Mouse (Mus musculus) neural tube, embryonic 14.5 days (tissue): ENCODE measurements around the gene Zfp759. TPM values are rescaled to one million over a fixed set of nuclear protein-coding genes. Genes with fewer than 3 reads are reported as not detected.
"Not testable (repeated sequence)": the region's sequence is repeated elsewhere in the genome, so short reads cannot be mapped to it uniquely, and the experiment has no call there.

ENCODE experiments used
- ATAC-seq: fragments of 200-750 bp; cut with Nextera tagmentation; 2 replicates; pipeline ENCODE4 v1.8.0; 2017; ENCODE audit warnings: low read depth, mild to moderate bottlenecking, moderate TSS enrichment, moderate library complexity
- H3K27ac ChIP-seq: fragments of 300-500 bp; sonication (generic); 2 replicates; pipeline ENCODE4 v1.5.1; 2014; ENCODE audit warnings: low read depth, mild to moderate bottlenecking, control low read depth, low read length, moderate library complexity, mixed read lengths
- H3K27me3 ChIP-seq: fragments of 300-500 bp; sonication (generic); 2 replicates; pipeline ENCODE4 v1.6.1; 2014; ENCODE audit warnings: low read length; ENCODE audit not compliant: control insufficient read depth, insufficient read depth
- H3K36me3 ChIP-seq: fragments of 300-500 bp; sonication (generic); 2 replicates; pipeline ENCODE4 v1.6.1; 2014; ENCODE audit warnings: low read length, mixed read lengths; ENCODE audit not compliant: control insufficient read depth, insufficient read depth
- H3K4me1 ChIP-seq: fragments of 300-500 bp; sonication (generic); 2 replicates; pipeline ENCODE4 v1.6.1; 2014; ENCODE audit warnings: low read length; ENCODE audit not compliant: control insufficient read depth, insufficient read depth
- H3K4me2 ChIP-seq: fragments of 300-500 bp; sonication (generic); 2 replicates; pipeline ENCODE4 v1.6.1; 2014; ENCODE audit warnings: mild to moderate bottlenecking, low read depth, low read length, control low read depth
- H3K4me3 ChIP-seq: fragments of 300-500 bp; sonication (generic); 2 replicates; pipeline ENCODE4 v1.5.1; 2014; ENCODE audit warnings: low read depth, low read length, control low read depth, mixed read lengths
- H3K9ac ChIP-seq: fragments of 300-500 bp; sonication (generic); replicated peaks from 2 replicates; pipeline ENCODE4 v1.6.1; 2014; ENCODE audit warnings: low read depth, mild to moderate bottlenecking, control low read depth, low read length, mixed read lengths
- H3K9me3 ChIP-seq: fragments of 300-500 bp; sonication (generic); 2 replicates; pipeline ENCODE4 v1.6.1; 2016; ENCODE audit warnings: low read length; ENCODE audit not compliant: control insufficient read depth
- whole genome bisulfite sequencing: fragments of 180-500 bp; shearing (Covaris S2); extraction: QIAGEN DNeasy Blood & Tissue Kit; methylation state at CpG from one replicate; pipeline ENCODE4 v1.1.7; 2014; 5-methylcytosine and 5-hydroxymethylcytosine counted together
- polyA plus RNA-seq: library from polyadenylated mRNA; unstranded; fragments of >200 nt; fragmentation: Nextera tagmentation; extraction: Ambion mirVana; gene quantifications from 2 replicates; pipeline ENCODE4 v1.2.1, GENCODE M21; 2014

Gene Zfp759
- polyA plus RNA-seq = 4.9 and 6.0 TPM in 2 replicates

GRCm38 (mm10) chr13:67121360-67121759 is at the start of gene Zfp759:
Zfp759 (plus strand) TSS chr13:67121660.
- not testable (repeated sequence) for H3K4me1 ChIP-seq, H3K27me3 ChIP-seq, H3K9ac ChIP-seq, H3K27ac ChIP-seq, H3K36me3 ChIP-seq, H3K4me3 ChIP-seq, H3K9me3 ChIP-seq, ATAC-seq, H3K4me2 ChIP-seq

DNA sequence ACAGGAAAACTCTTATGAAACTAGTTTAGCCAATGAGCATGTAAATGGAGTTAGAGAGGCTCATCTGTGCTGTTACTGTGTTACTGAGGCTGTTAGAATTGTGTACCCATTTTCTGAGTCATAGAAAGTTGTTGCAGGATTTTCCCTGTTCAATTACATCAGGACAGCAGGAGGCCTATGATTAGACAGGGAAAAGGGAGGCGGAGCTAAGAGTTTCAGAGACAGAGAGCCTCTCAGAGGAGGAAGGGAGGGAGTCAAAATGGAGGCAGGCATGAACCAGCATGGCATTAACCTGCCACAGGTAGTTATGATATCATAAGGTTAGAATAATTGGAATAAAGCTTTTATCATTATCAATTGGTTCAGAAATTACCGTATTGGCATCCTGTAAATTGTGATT is 48.7 kb upstream of the Zfp759 start:
- no peak for ATAC-seq
- Histone ChIP-seq H3K9me3 (peaks cover 24% of the 10 kb centered on the region), H3K27me3 (no peaks in the 10 kb centered on the region), H3K4me3 (no peak overlapping the region), H3K27ac (no peak overlapping the region), H3K36me3 (peaks cover 40% of the 10 kb centered on the region), H3K4me1 (no peaks in the 10 kb centered on the region), H3K9ac (no peak overlapping the region), H3K4me2 (no peak overlapping the region)
- 93% methylated on average over 2 of the region's 2 CpGs for WGBS

GRCm38 (mm10) chr13:67077244-67077643 is 44.2 kb upstream of the Zfp759 start:
- Histone ChIP-seq H3K9ac (no peak overlapping the region), H3K36me3 (peaks cover 21% of the 10 kb centered on the region; the same call in 1 of the 2 replicates), H3K4me1 (0 out of 2 replicates have a peak, but pooled peaks cover 6% of the 10 kb centered on the region), H3K4me3 (no peak overlapping the region), H3K4me2 (no peak overlapping the region), H3K27me3 (no peaks in the 10 kb centered on the region), H3K9me3 (peaks cover 15% of the 10 kb centered on the region), H3K27ac (no peak overlapping the region)
- ATAC-seq = no peak
- WGBS = 94% methylated on average over 2 of the region's 2 CpGs

- ATAC-seq = peak; percentile 98
- Histone ChIP-seq H3K4me3 (peak overlapping the region; percentile 49), H3K27me3 (no peaks in the 10 kb centered on the region), H3K4me1 (0 out of 2 replicates have a peak, but pooled peaks cover 6% of the 10 kb centered on the region), H3K27ac (peak overlapping the region; percentile 40), H3K36me3 (0 out of 2 replicates have a peak, but pooled peaks cover 3% of the 10 kb centered on the region), H3K9ac (peak overlapping the region; percentile 54), H3K4me2 (peak overlapping the region; percentile 63), H3K9me3 (peaks cover 3% of the 10 kb centered on the region)
- 0% methylated on average over 24 of the region's 24 CpGs for WGBS
These were observed 40.2 kb upstream of the Zfp759 start for GRCm38 (mm10) chr13:67081142-67081713.

- H3K36me3 ChIP-seq = 0 out of 2 replicates have a peak, but pooled peaks cover 3% of the 10 kb centered on the region
- no peak overlapping the region for H3K27ac ChIP-seq
- peak overlapping the region; percentile 63 for H3K4me2 ChIP-seq
- no peak for ATAC-seq
- WGBS = 74% methylated on average over 1 of the region's 1 CpGs
- peak overlapping the region; percentile 49 for H3K4me3 ChIP-seq
- H3K9ac ChIP-seq = no peak overlapping the region
- H3K4me1 ChIP-seq = 0 out of 2 replicates have a peak, but pooled peaks cover 6% of the 10 kb centered on the region
- peaks cover 2% of the 10 kb centered on the region; the same call in 1 of the 2 replicates for H3K9me3 ChIP-seq
- H3K27me3 ChIP-seq = no peaks in the 10 kb centered on the region
These were observed 39.5 kb upstream of the Zfp759 start for GRCm38 (mm10) chr13:67081946-67082345.

GRCm38 (mm10) chr13:67090154-67090553 is 31.3 kb upstream of the Zfp759 start:
- Histone ChIP-seq H3K9ac (no peak overlapping the region), H3K27ac (no peak overlapping the region), H3K27me3 (no peaks in the 10 kb centered on the region), H3K36me3 (no peaks in the 10 kb centered on the region), H3K4me1 (no peaks in the 10 kb centered on the region), H3K4me3 (no peak overlapping the region), H3K9me3 (no peaks in the 10 kb centered on the region), H3K4me2 (no peak overlapping the region)
- 78% methylated on average over 1 of the region's 1 CpGs for WGBS
- no peak for ATAC-seq

DNA sequence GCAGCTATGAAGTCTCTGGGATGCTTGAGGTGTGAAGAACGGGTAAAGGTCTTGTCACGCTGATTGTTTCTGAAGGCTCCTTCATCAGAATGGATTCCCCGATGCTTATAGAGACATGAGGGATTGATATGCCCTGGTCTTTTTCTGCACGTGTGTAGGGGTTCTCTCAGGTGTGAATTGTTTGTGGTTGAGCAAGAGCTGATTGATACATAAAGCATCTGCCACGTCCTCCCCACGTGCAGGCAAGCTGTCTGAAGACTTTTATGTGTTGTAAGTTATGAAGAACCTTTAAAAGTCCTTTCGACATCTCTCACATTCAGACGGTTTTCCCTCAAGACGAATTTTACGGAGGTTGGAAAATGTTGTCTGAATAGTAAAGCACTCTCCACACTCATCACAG is 23.6 kb upstream of the Zfp759 start, which contains the start of gene Zfp708:
Zfp708 (minus strand) TSS at position 101 of the 400 bp plus-strand sequence.
- ATAC-seq = no peak
- no peaks in the 10 kb centered on the region for H3K4me1 ChIP-seq
- no peaks in the 10 kb centered on the region for H3K36me3 ChIP-seq
- WGBS = 93% methylated on average over 10 of the region's 10 CpGs
- no peak within 1 kb of the TSS for H3K4me3 ChIP-seq
- H3K27me3 ChIP-seq = no peaks in the 10 kb centered on the region
- no peak within 1 kb of the TSS for H3K4me2 ChIP-seq
- H3K9ac ChIP-seq = no peak within 1 kb of the TSS
- no peak within 1 kb of the TSS for H3K27ac ChIP-seq
- no peaks in the 10 kb centered on the region for H3K9me3 ChIP-seq

DNA sequence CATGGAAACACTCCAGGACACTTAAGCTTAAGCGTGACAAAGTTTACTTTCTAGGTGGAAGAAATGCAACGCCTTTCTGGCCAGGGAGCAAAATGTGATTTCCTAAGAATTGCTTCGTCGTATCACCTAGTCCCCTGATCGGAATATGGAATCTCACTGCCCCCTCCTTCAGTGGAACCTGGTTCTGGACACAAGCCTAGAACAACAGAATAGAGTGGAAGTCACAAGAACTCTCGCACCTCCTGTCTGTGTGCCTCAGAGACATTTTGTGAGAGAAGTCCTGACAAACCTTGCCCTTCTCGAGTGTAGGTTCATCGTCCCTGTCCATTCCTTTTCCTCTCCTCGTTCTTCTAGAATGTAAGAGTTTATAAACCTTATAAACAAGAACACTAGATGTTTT is 13.8 kb upstream of the Zfp759 start:
- H3K4me1 ChIP-seq = 0 out of 2 replicates have a peak, but pooled peaks cover 4% of the 10 kb centered on the region
- H3K4me2 ChIP-seq = peak overlapping the region; percentile 67
- no peak for ATAC-seq
- H3K4me3 ChIP-seq = peak overlapping the region; percentile 60
- H3K27ac ChIP-seq = 0 out of 2 replicates have a peak overlapping the region, but pooled peaks have one; percentile 52
- 66% methylated on average over 9 of the region's 9 CpGs for WGBS
- H3K27me3 ChIP-seq = no peaks in the 10 kb centered on the region
- H3K9ac ChIP-seq = peak overlapping the region; percentile 58
- H3K36me3 ChIP-seq = no peaks in the 10 kb centered on the region
- H3K9me3 ChIP-seq = no peaks in the 10 kb centered on the region; the same call in 1 of the 2 replicates

DNA sequence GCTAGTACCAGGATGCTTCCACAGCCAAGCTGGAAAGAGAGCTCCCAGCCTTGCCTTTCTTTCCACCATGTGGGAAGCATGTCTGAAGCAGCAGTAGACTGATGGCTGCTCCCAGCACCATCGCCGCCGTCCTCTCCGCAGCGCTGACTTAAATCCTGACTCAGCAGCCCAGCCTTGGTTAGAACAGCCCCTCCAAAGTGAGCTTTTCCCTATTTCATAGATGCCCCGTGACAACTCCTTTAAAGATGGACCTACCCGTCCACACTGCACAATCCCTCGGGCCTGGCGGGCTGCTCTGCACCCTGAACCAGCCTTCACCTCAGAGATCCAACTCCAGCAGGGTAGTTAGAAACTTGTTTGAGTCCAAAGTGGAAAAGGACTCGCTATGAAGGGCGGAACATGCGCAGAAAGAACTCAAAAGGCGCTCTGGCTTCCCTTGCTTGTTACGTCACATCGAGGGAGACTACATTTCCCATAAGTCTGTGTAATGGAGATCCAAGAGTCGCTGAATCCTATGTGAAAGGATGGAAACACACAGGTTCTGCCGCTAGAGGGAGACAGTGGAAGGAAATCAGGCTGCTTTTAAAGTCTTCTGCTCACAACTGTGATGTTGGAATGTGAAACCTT is 13.2 kb upstream of the Zfp759 start, which contains the start of gene Gm28557:
Gm28557 (minus strand) TSS at position 411 of the 627 bp plus-strand sequence.
- under 1% methylated on average over 17 of the region's 17 CpGs for WGBS
- H3K27ac ChIP-seq = peak within 1 kb of the TSS; percentile 52
- 0 out of 2 replicates have a peak, but pooled peaks cover 4% of the 10 kb centered on the region for H3K4me1 ChIP-seq
- H3K27me3 ChIP-seq = no peaks in the 10 kb centered on the region
- peak within 1 kb of the TSS; percentile 60 for H3K4me3 ChIP-seq
- H3K36me3 ChIP-seq = no peaks in the 10 kb centered on the region
- H3K9ac ChIP-seq = peak within 1 kb of the TSS; percentile 58
- peak; percentile 98 for ATAC-seq
- H3K4me2 ChIP-seq = peak within 1 kb of the TSS; percentile 67
- no peaks in the 10 kb centered on the region; the same call in 1 of the 2 replicates for H3K9me3 ChIP-seq
